Comparison of ENCODE assay signal across 8 mouse cellular contexts in the genomic region with DNA sequence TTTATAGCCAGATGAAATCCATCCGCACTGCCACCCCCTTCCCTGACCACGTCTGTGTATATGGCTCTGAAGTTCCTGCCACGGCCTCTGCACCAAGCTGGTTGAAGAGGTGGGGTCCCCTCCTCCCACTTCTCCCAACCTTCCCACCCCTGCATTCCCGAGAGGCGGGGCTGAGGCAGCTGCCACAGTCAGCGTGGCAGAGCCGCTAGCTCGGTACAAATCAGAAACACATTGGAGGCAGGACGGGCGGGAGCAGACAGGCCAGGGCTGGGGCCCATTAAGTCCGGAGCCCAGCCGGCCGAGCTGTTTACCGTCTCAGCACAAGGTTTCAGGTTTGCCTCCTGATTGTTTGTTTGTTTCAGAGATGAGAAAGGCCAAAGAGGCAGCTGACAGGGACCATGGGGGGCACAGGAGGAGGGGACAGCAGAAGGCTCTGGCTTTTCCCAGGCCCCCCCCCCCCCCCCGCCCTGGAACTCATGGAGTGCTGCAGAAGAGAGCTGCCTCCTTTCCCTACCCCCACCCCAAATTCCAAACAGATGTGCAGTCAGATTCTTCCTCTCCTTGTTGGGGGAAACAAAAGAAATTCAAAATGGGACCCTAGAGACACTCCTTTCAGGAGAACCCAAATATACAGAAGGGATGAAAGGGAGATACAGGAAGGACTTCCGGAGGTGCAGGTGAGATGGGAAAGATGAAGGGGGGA. TPM values are rescaled to one million over a fixed set of nuclear protein-coding genes. Genes with fewer than 3 reads are reported as not detected.
DNase-seq lines count a peak whose midpoint lies in the region.

No protein-coding gene starts in this region.

- peak; percentile 20 for DNase-seq in gastrocnemius, postnatal 10 days
- no peak for DNase-seq in gastrocnemius, postnatal 25 days
- peak; percentile 40 for DNase-seq in Muller cell, postnatal 12 days (ENCODE audit: inconsistent ontology term)
- DNase-seq in forelimb bud, embryonic 11.5 days (ENCODE audit: low read depth, low spot score): peak; percentile 83
- DNase-seq in mesoderm, embryonic 11.5 days (ENCODE audit: low read depth, low spot score): peak; percentile 74
- DNase-seq in B cell, adult 2 months: no peak
- DNase-seq in left cerebral cortex, postnatal 4 days: no peak
- no peak for DNase-seq in right cerebral cortex, adult 2 months (ENCODE audit: low spot score in 2 of 2)

- intact Hi-C loops in left cerebral cortex, postnatal 4 days (cut with DNase I): no loop called here

RNA-seq across cellular contexts. Expression of gene Pja1, which starts 22.1 kb away (rescaled TPM):
- total RNA-seq in gastrocnemius, postnatal 10 days (2021): 10 to 100 TPM; 31.4 to 36.5 TPM
- 10 to 100 TPM; 12.9 to 14.8 TPM for total RNA-seq in gastrocnemius, postnatal 25 days (2021)
- total RNA-seq in left cerebral cortex, postnatal 4 days (2021): 100 to 1,000 TPM; 171 to 197 TPM

Comparison
In these comparisons a context has a peak if more than half of its experiments do, and no peak if none do; other contexts are left out.
1. DNase-seq: peak in gastrocnemius, postnatal 10 days (single experiment), Muller cell, postnatal 12 days (single experiment), forelimb bud, embryonic 11.5 days (single experiment) and mesoderm, embryonic 11.5 days (single experiment); none in gastrocnemius, postnatal 25 days (single experiment), B cell, adult 2 months (0 of 2), left cerebral cortex, postnatal 4 days (single experiment) and right cerebral cortex, adult 2 months (0 of 2).
2. RNA of gene Pja1, which starts 22.1 kb away (total RNA-seq): 171 to 197 TPM in left cerebral cortex, postnatal 4 days; 31.4 to 36.5 TPM in gastrocnemius, postnatal 10 days and 12.9 to 14.8 TPM in gastrocnemius, postnatal 25 days; every median in the first group is over 4 times any median in the second.